Mouse (Mus musculus) liver, adult 2 months (tissue): ENCODE results near the gene Kdm5a.

ENCODE experiments used
- CTCF ChIP-seq: fragments of 200-500 bp; IDR thresholded peaks from 2 replicates; pipeline ENCODE4 v1.5.1; 2011; ENCODE audit warnings: low read depth, low read length, control low read depth
- POLR2A ChIP-seq: fragments of 200-500 bp; IDR thresholded peaks from 2 replicates; pipeline ENCODE4 v1.6.1; 2011; ENCODE audit warnings: low read length, control low read depth; ENCODE audit not compliant: insufficient read depth; ENCODE audit errors: extremely low read depth

DNA sequence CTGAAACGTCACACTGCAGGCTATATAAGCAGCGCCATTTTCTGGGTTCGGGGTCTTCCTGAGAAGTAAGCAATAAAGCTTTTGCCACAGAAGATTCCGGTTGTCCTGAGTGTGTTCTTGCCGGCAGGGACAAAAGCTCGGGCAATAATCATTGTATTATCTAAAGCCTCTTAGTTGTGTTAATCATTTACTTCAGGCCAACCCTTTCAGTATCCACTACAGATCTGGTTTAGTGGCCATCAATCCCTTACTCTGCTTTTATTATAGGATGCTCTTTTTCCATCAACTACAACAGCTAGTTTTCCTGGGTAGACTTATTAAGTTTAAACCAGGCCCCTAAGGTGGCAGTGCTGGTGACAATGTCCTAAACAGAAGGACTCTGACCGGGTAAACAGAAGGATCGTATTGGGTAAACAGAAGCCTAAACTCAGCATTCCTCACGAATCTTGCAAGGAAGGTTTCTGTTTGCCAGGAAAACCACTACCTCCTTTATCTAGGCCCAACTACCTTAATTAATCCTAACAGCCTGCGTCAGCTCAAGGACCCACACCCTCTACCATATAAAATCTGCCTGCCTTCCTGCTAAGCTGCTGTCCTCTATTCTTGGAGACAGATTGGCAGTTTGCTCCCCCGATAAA lies 45.5 kb upstream of the Kdm5a start:
- TF ChIP-seq CTCF (no peak), POLR2A (no peak)
